Mouse (Mus musculus): Measurements from ENCODE around the gene Abhd6. TPM values are rescaled to one million over a fixed set of nuclear protein-coding genes. Genes with fewer than 3 reads are reported as not detected.

Abhd6 gene
- total and polyA plus RNA-seq, 2 experiments from 2014 or later, result 17.6 to 34.7 TPM

DNA sequence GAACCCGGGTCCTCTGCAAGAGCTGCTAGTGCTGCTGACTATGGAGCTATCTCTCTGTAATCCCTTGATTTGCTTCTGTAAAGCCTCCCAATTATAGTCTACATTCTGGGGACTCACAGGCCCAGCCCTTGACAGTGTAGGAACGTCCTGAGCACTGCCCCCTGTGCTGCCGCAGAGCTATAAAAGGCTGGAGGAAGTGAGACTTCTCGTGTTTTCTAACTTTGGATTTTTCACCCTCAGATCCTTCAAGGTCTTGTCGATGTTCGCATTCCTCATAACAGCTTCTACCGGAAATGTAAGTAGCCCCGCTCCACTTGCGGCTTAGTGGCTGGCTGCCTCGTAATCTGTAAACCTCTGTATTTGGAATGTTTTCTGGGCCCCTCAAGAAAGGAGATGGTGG lies 46.6 kb downstream of the Abhd6 start:
- no peak for ATAC-seq (ENCODE audit: low FRiP score)

DNA sequence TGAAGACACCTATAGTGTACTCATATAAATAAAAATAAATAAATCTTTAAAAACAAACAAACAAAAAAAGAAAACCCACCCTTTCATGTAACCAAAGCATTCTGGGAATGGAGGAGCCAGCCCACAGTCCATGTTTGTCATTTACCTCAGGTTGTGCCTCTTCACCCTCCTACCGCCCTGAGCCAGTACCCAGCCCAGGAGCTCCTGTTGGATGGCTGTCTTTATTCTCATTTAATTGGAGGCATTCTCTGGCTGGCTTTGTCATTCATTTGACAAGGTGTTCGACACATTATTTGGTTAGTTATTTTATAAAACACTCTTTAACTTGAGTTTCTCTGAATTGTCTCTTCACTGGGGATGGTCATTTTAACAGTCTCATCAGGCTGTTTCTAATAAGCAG lies 49.2 kb downstream of the Abhd6 start:
- no peak for DNase-seq (ENCODE audit: low spot score)
- no peak for ATAC-seq (ENCODE audit: low FRiP score)
- Histone ChIP-seq H3K4me1 (ENCODE audit: insufficient read depth, low read length) (no peaks in the 10 kb centered on the region), H3K36me3 (ENCODE audit: insufficient read depth, low read length) (peaks cover 39% of the 10 kb centered on the region), H3K4me2 (ENCODE audit: low read depth, low read length, poor library complexity, severe bottlenecking) (no peak overlapping the region), H3K27ac (ENCODE audit: low read depth, low read length) (no peak overlapping the region), H3K27me3 (ENCODE audit: insufficient read depth, low read length) (no peaks in the 10 kb centered on the region), H3K4me3 (ENCODE audit: low read depth, low read length) (no peak overlapping the region), H3K9me3 (ENCODE audit: low read length) (no peaks in the 10 kb centered on the region), H3K9ac (replicated peaks; ENCODE audit: low read length, poor library complexity, severe bottlenecking) (no peak overlapping the region)
- WGBS, result 96% methylated on average over 2 of the region's 2 CpGs
- no peak for TF ChIP-seq CTCF (IDR thresholded peaks at IDR 0.05)

More for the DNA sequence above, 46.6 kb downstream of the Abhd6 start:
- Histone ChIP-seq H3K36me3 (ENCODE audit: insufficient read depth, low read length) (peaks cover 52% of the 10 kb centered on the region), H3K9ac (replicated peaks; ENCODE audit: low read length, poor library complexity, severe bottlenecking) (no peak overlapping the region), H3K4me1 (ENCODE audit: insufficient read depth, low read length) (no peaks in the 10 kb centered on the region), H3K27ac (ENCODE audit: low read depth, low read length) (no peak overlapping the region), H3K27me3 (ENCODE audit: insufficient read depth, low read length) (no peaks in the 10 kb centered on the region), H3K4me3 (ENCODE audit: low read depth, low read length) (no peak overlapping the region), H3K4me2 (ENCODE audit: low read depth, low read length, poor library complexity, severe bottlenecking) (no peak overlapping the region), H3K9me3 (ENCODE audit: low read length) (no peaks in the 10 kb centered on the region)
- TF ChIP-seq CTCF (IDR thresholded peaks at IDR 0.05), result no peak
- 89% methylated on average over 10 of the region's 10 CpGs for WGBS
- no peak for DNase-seq (ENCODE audit: low spot score)

- Histone ChIP-seq H3K4me2 (ENCODE audit: low read depth, low read length, poor library complexity, severe bottlenecking) (no peak overlapping the region), H3K27me3 (ENCODE audit: insufficient read depth, low read length) (no peaks in the 10 kb centered on the region), H3K36me3 (ENCODE audit: insufficient read depth, low read length) (peaks cover 34% of the 10 kb centered on the region), H3K4me1 (ENCODE audit: insufficient read depth, low read length) (no peaks in the 10 kb centered on the region), H3K9me3 (ENCODE audit: low read length) (no peaks in the 10 kb centered on the region), H3K9ac (replicated peaks; ENCODE audit: low read length, poor library complexity, severe bottlenecking) (no peak overlapping the region), H3K27ac (ENCODE audit: low read depth, low read length) (no peak overlapping the region), H3K4me3 (ENCODE audit: low read depth, low read length) (no peak overlapping the region)
- ATAC-seq (ENCODE audit: low FRiP score) (no peak), DNase-seq (ENCODE audit: low spot score) (no peak)
- TF ChIP-seq CTCF (IDR thresholded peaks at IDR 0.05), result no peak
- WGBS, result over 99% methylated on average over 7 of the region's 7 CpGs
These were observed 50.0 kb downstream of the Abhd6 start for GRCm38 (mm10) chr14:8052661-8053060.

DNA sequence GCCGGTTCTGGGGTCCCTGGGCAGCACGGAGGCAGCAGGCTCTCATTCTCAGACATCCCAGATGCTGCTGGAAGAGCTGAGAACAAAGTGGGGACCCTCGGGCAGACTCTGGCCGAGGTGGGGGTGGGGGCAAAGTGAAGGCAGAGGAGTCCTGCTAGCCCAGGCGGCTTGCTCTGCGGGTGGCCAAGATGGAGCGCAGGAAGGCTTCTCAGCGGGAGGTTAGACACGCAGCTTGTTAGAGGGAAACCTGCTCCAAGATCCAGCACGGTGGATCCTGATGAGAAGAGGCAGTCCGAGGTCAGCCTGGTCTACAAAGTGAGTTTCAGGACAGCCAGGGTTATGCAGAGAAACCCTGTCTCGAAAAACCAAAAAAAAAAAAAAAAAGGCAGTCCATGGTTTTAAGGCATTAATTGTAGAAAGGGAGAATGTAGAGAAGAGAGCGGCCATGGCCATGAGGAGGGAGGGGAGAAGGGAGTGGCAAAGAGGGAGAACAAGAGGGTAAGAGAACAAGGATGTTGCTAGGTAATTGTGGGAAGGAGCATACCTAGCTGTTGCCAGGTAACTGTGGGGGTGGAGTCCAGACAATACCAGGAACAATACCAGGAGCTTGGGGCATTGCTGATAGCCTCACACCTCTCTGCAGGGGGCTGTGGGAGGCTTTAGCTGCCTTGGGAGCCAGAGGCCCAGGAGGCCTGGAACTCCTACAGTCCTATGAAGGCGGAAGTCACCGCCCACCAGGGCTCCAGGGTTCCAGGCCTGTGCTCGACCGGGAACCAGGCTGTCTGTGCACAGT lies 51.8 kb downstream of the Abhd6 start:
- no peak overlapping the region for H3K4me3 ChIP-seq (ENCODE audit: low read depth, low read length)
- 31% methylated on average over 17 of the region's 17 CpGs for WGBS
- ATAC-seq (ENCODE audit: low FRiP score) (no peak), DNase-seq (ENCODE audit: low spot score) (no peak)
- no peaks in the 10 kb centered on the region for H3K4me1 ChIP-seq (ENCODE audit: insufficient read depth, low read length)
- H3K4me2 ChIP-seq (ENCODE audit: low read depth, low read length, poor library complexity, severe bottlenecking), result no peak overlapping the region
- H3K9ac ChIP-seq (replicated peaks; ENCODE audit: low read length, poor library complexity, severe bottlenecking), result no peak overlapping the region
- no peak for TF ChIP-seq CTCF (IDR thresholded peaks at IDR 0.05)
- no peaks in the 10 kb centered on the region for H3K9me3 ChIP-seq (ENCODE audit: low read length)
- H3K27ac ChIP-seq (ENCODE audit: low read depth, low read length), result no peak overlapping the region
- peaks cover 24% of the 10 kb centered on the region for H3K36me3 ChIP-seq (ENCODE audit: insufficient read depth, low read length)
- H3K27me3 ChIP-seq (ENCODE audit: insufficient read depth, low read length), result no peaks in the 10 kb centered on the region

- no peaks in the 10 kb centered on the region for H3K27me3 ChIP-seq (ENCODE audit: insufficient read depth, low read length)
- peaks cover 10% of the 10 kb centered on the region for H3K36me3 ChIP-seq (ENCODE audit: insufficient read depth, low read length)
- H3K27ac ChIP-seq (ENCODE audit: low read depth, low read length), result no peak overlapping the region
- WGBS, result 93% methylated on average over 5 of the region's 5 CpGs
- no peak overlapping the region for H3K4me3 ChIP-seq (ENCODE audit: low read depth, low read length)
- ATAC-seq (ENCODE audit: low FRiP score), result no peak
- H3K9ac ChIP-seq (replicated peaks; ENCODE audit: low read length, poor library complexity, severe bottlenecking), result no peak overlapping the region
- H3K4me2 ChIP-seq (ENCODE audit: low read depth, low read length, poor library complexity, severe bottlenecking), result no peak overlapping the region
- H3K4me1 ChIP-seq (ENCODE audit: insufficient read depth, low read length), result no peaks in the 10 kb centered on the region
- no peak for TF ChIP-seq CTCF (IDR thresholded peaks at IDR 0.05)
- DNase-seq (ENCODE audit: low spot score), result no peak
- no peaks in the 10 kb centered on the region for H3K9me3 ChIP-seq (ENCODE audit: low read length)
These were observed 53.4 kb downstream of the Abhd6 start for GRCm38 (mm10) chr14:8056076-8056475.

- no peak overlapping the region for H3K4me3 ChIP-seq (ENCODE audit: low read depth, low read length)
These were observed 57.2 kb downstream of the Abhd6 start for GRCm38 (mm10) chr14:8059938-8060337.

More at GRCm38 (mm10) chr14:8059938-8060337, 57.2 kb downstream of the Abhd6 start:
- no peaks in the 10 kb centered on the region; the same call in 1 of the 2 replicates for H3K36me3 ChIP-seq (ENCODE audit: insufficient read depth, low read length)
- no peak for DNase-seq (ENCODE audit: low spot score)
- H3K9ac ChIP-seq (replicated peaks; ENCODE audit: low read length, poor library complexity, severe bottlenecking), result no peak overlapping the region
- no peak overlapping the region for H3K4me2 ChIP-seq (ENCODE audit: low read depth, low read length, poor library complexity, severe bottlenecking)
- no peaks in the 10 kb centered on the region for H3K4me1 ChIP-seq (ENCODE audit: insufficient read depth, low read length)
- no peak for TF ChIP-seq CTCF (IDR thresholded peaks at IDR 0.05)
- WGBS, result 93% methylated on average over 7 of the region's 7 CpGs
- H3K9me3 ChIP-seq (ENCODE audit: low read length), result no peaks in the 10 kb centered on the region
- no peak for ATAC-seq (ENCODE audit: low FRiP score)
- H3K27ac ChIP-seq (ENCODE audit: low read depth, low read length), result no peak overlapping the region
- H3K27me3 ChIP-seq (ENCODE audit: insufficient read depth, low read length), result no peaks in the 10 kb centered on the region
